Mouse (Mus musculus) embryonic fibroblast, embryonic 13.5 days (primary cell): Measurements from ENCODE around the gene Gtf2i. TPM values are rescaled to one million over a fixed set of nuclear protein-coding genes. Genes with fewer than 3 reads are reported as not detected.

Experiments used
- H3K27ac ChIP-seq: 2 replicates; pipeline ENCODE4 v1.5.1; 2012; ENCODE audit warnings: low read length, control low read depth, inconsistent platforms; ENCODE audit not compliant: insufficient read depth
- H3K4me1 ChIP-seq: 2 replicates; pipeline ENCODE4 v1.6.1; 2011; ENCODE audit warnings: low read length; ENCODE audit not compliant: control insufficient read depth, insufficient read depth
- H3K4me3 ChIP-seq: 2 replicates; pipeline ENCODE4 v1.5.1; 2011; ENCODE audit warnings: mild to moderate bottlenecking, control low read depth, low read length; ENCODE audit not compliant: insufficient read depth
- CTCF ChIP-seq: IDR thresholded peaks from 2 replicates; pipeline ENCODE4 v1.5.1; 2011; ENCODE audit warnings: mild to moderate bottlenecking, control low read depth, low read length, moderate library complexity, borderline replicate concordance; ENCODE audit not compliant: insufficient read depth
- POLR2A ChIP-seq: IDR thresholded peaks from 2 replicates; pipeline ENCODE4 v1.6.1; 2011; ENCODE audit warnings: low read depth, mild to moderate bottlenecking, control low read depth, low read length, moderate library complexity
- polyA plus RNA-seq: library from polyadenylated mRNA; stranded (reverse); fragments of >200 nt; gene quantifications from 2 replicates; pipeline ENCODE4 v1.2.4, GENCODE M21; 2011; ENCODE audit warnings: low read depth; ENCODE audit not compliant: missing spikeins, insufficient read length

The Gtf2i gene
- polyA plus RNA-seq, 1 experiment: 287 TPM

DNA sequence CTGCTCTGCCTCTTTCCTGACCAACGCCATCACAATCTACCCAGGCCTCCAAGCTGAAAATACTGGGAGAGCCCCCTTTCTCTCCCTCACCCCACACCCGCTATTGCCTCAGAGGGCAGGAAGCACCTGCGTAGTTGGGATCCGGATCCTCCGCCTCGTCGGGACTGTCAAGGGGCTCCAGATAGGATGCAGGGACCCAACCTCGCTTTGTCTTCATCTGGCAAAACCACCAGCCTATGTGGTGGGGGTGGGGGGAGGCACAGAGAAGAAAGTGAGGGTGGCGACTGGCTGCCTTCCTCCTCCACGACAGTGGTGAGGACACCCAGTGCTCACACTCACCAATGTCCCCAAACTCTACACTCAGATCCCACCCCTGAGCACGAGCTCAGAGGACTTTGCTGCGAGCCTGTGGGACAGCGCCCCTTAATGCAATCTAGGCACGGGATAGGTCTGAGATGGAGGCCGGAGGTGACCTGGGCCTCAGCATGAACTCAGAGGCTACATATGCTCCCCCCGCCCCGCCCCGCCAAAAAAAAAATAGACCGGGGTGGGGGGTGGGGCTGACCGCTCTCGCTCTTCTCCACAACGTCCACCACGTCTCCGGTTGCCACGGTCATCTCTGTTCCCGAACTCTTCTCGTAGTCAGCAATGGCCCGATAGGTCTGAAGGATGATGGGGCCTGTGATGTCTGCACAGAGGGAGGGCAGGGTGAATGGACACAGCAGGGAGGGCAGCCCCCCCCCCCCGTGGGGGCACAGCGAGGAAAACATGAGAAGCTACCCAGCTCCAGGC lies 89.3 kb downstream of the Gtf2i start:
- no peak overlapping the region for H3K4me3 ChIP-seq
- no peak overlapping the region for H3K27ac ChIP-seq
- no peaks in the 10 kb centered on the region for H3K4me1 ChIP-seq
- TF ChIP-seq POLR2A: no peak
- TF ChIP-seq CTCF: no peak

DNA sequence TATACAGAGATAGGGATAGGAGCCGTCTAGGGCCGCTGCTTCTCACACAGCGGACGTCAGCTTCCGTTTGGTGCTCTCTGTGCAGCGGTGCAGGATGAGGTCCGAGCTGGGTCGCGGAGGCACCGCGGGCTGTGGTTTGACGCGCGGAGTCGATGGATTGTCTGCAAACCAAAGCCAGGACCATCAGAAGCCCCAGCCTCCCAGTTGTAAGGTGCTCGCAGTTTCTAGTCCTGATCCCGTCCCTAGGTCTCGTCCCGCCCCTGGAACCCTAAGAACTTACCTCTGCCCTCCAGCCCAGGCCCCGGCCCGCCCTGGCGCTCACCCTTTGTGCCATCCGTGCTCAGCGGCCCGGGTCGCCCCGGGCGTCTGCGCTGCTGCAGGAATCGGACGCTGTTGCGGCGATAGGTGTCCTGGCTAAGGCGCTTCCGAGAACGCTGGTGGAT lies 92.8 kb downstream of the Gtf2i start:
- no peak overlapping the region for H3K4me3 ChIP-seq
- TF ChIP-seq POLR2A (no peak), CTCF (no peak)
- H3K27ac ChIP-seq: no peak overlapping the region
- no peaks in the 10 kb centered on the region for H3K4me1 ChIP-seq

DNA sequence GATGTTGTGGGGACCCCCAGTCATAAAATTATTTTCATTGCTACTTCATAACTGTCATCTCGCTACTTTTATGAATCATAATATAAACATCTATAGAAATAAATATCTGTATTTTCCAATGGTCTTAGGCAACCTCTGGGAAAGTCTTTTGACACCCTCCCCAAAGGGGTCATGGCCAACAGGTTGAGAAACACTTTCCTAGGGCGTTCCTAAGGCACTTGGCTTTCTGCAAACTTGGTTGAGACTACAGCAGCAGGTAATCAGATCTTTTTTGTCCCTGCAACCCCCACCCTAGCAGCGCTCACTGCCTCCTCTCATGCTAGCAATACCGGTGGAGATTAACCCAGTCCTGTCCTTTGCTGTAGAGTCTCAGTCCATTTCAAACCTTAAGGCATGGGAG lies 93.3 kb downstream of the Gtf2i start:
- Histone ChIP-seq H3K27ac (no peak overlapping the region), H3K4me3 (no peak overlapping the region), H3K4me1 (no peaks in the 10 kb centered on the region)
- no peak for TF ChIP-seq POLR2A
- no peak for TF ChIP-seq CTCF

DNA sequence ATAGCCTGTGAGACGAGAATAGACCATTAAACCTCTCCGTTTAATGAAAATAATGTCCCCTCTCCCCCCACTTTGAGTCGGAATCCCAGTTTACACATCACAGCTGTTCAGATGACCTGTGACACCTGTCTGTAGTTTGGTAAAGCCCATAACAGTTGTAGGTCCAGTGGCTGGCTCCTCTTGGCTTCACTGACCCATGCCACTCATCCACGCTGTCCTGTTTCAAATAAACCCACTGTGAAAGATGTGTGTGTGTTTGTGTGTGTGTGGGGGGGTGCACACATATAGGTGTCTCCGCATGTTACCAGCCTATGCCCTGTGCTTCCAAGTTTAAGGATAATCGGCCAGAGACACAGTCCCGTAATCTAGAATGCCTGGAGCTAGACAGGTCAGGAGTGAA lies 96.7 kb downstream of the Gtf2i start:
- Histone ChIP-seq H3K4me1 (no peaks in the 10 kb centered on the region), H3K27ac (no peak overlapping the region), H3K4me3 (no peak overlapping the region)
- TF ChIP-seq CTCF: no peak
- TF ChIP-seq POLR2A: no peak

DNA sequence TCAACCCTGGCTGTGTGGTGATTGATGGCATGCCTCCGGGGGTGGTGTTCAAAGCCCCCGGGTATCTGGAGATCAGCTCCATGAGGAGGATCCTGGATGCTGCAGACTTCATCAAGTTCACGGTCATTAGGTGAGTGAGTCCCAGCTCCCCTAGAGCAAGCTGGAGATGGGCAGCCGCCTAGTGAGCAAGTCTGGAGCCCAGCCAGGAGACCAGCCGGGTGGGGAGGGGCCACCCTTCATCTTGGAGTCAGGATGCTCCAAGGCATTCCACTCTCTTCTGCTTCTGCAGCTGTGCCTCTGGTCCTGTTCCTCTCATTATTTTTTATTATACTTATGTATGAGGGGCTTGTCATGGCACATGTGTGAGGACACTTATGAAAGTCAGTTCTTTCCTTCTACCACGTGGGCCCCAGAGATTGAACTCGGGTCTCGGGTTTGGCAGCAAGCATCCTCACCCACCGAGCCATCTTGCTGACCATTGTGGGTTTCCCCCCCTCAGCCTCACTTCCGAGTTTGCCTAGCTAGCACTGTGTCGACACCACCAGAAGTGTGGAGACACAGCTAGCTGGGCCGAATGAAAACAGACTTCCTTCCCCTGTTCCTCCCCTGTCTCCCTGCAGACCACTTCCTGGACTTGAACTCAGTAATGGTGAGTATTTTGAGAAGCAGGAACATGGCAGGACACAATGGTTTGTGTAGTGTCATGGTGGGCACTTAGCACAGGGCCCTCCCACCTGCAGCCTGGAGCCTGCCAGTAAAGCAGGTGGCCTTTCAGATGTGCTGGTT lies 100.3 kb downstream of the Gtf2i start:
- TF ChIP-seq POLR2A (no peak), CTCF (no peak)
- Histone ChIP-seq H3K27ac (no peak overlapping the region), H3K4me3 (no peak overlapping the region), H3K4me1 (no peaks in the 10 kb centered on the region)

DNA sequence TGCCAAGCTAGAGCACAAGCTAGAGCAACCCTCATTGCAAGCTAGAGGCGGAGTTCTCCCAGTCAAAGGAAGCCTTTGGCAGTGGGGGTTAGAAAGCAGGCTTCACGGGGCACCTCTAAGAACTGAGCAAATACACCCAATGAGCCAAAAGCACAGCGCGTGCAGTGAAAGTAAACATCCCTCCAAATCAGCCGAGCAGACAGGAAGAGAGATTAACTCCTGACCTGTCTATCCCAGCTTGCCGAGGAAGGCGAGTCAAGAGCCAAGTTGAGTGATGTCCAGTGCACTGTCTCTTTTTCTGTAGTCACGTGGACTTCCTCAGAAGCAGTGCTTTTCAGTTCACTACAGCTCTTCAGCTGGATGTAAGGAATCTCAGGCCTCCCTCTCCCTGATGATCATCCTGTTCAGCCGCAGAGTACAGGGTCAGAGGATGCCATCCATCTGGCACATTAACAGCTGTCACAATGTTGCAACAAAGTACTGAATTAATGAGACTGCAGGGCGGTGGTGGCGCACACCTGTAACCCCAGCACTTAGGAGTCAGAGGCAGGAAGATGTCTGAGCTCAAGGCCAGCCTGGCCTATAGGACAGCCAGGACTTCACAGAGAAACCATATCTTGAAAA lies 104.5 kb downstream of the Gtf2i start:
- Histone ChIP-seq H3K4me1 (no peaks in the 10 kb centered on the region), H3K27ac (no peak overlapping the region), H3K4me3 (no peak overlapping the region)
- TF ChIP-seq POLR2A: no peak
- TF ChIP-seq CTCF: no peak

DNA sequence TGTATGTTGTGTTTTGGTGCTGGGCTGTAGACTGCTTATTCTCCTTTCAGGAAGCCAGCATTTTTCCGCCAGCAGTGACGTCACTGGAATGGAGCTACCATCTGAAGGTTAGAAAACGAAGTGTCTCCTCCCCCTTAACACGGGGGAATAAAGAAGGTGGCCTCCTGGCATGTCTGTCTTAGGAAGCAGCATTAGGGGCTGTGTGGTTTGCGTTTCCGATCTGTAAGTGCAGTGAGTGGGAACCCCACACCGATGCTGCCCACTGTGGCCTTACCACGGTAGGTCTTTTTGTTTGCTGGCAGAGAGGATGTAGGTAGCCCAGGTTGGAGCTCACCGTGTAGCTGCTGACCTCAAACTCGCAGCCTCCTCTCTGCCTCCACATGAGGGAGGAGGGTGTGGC lies 107.8 kb downstream of the Gtf2i start:
- TF ChIP-seq POLR2A: no peak
- TF ChIP-seq CTCF: no peak
- Histone ChIP-seq H3K27ac (no peak overlapping the region), H3K4me3 (no peak overlapping the region), H3K4me1 (no peaks in the 10 kb centered on the region)

DNA sequence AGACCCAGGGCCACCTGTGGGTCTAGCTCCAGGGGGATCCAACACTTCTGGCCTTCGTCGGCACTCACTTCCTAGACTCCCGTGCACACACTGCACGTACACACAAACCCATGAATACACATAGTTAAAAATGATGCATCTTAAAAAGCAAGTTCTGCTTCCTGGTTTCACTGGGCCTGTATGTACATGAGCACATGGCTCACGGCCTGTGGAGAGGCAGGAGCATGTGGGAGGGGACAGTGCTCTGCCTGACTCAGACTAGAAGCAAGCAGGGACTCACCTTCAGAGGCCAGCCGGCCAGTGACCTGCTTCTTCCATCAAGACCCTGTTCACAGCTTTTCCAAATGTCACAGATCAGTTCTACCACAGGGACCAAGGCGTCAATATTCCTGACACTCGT lies 120.9 kb downstream of the Gtf2i start:
- no peak overlapping the region for H3K4me3 ChIP-seq
- no peak overlapping the region for H3K27ac ChIP-seq
- no peaks in the 10 kb centered on the region for H3K4me1 ChIP-seq
- TF ChIP-seq POLR2A (no peak), CTCF (no peak)

DNA sequence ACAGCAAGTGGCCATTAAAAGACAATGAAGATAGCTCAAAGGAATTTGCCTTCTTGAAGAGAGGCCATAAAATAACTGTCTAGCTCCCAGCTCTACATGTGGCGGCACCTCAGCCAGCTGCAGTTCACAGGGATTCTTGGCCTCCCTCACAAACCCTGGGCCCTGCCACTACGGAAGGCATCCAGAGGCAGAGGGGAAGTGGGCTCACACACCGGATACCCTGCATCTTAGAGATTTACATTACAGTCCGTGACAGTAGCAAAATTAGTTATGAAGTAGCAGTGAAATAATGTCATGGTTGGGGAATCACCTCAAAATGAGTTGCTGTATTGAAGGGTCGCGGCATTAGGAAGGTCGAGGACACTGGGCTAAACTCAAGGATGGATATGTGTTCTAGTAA lies 126.0 kb downstream of the Gtf2i start:
- Histone ChIP-seq H3K27ac (no peak overlapping the region), H3K4me1 (no peaks in the 10 kb centered on the region), H3K4me3 (no peak overlapping the region)
- no peak for TF ChIP-seq CTCF
- no peak for TF ChIP-seq POLR2A

Other genes starting within 250 kb of the Gtf2i start
- 12.3 and 14.0 TPM in 2 replicates for gene Castor2, start 215.0 kb downstream of the Gtf2i start, polyA plus RNA-seq
- 10.1 and 11.1 TPM in 2 replicates for gene Rcc1l, start 138.0 kb downstream of the Gtf2i start, polyA plus RNA-seq
- 4.5 and 7.1 TPM in 2 replicates for gene Gtf2ird2, start 130.7 kb downstream of the Gtf2i start, polyA plus RNA-seq
- gene Ncf1, start 85.1 kb downstream of the Gtf2i start, polyA plus RNA-seq: 1.3 TPM in 1 of 2 replicates, not detected in the other
- gene Gtf2ird1, start 142.0 kb upstream of the Gtf2i start, polyA plus RNA-seq: 52.0 and 58.2 TPM in 2 replicates
- 20.3 and 25.6 TPM in 2 replicates for gene Clip2, start 237.7 kb upstream of the Gtf2i start, polyA plus RNA-seq
- 0.40 TPM in 1 of 2 replicates, not detected in the other for gene Syna, start 245.4 kb upstream of the Gtf2i start, polyA plus RNA-seq